Mouse (Mus musculus): ENCODE measurements at regions not wholly inside any gene's neighbourhood (a gene's known extent, or its start where the extent isn't known, plus 50 kb on each side); places are given as distances from the start of the nearest gene placed in this dataset.

DNA sequence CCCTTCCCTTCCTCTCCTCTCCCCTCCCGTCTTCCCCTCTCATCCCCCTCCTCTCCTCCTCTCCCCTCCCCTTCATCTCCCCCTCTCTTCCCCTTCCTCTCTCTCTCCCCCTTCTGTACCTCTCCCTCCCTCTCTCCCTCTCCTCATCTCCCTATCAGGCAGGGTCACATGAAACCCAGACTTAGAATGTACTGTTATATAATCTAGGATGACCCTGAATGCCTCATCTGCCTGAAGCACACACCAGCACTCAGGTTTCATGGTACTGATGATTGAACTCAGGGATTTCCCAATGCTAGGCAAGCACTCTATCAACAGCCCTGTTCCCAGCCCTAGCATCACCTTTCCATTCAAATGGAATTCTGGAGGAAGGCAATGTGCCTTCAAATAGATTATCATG is 264.6 kb upstream of the 1700056E22Rik start:
- no peak for DNase-seq (ENCODE audit: low read depth, low spot score)

DNA sequence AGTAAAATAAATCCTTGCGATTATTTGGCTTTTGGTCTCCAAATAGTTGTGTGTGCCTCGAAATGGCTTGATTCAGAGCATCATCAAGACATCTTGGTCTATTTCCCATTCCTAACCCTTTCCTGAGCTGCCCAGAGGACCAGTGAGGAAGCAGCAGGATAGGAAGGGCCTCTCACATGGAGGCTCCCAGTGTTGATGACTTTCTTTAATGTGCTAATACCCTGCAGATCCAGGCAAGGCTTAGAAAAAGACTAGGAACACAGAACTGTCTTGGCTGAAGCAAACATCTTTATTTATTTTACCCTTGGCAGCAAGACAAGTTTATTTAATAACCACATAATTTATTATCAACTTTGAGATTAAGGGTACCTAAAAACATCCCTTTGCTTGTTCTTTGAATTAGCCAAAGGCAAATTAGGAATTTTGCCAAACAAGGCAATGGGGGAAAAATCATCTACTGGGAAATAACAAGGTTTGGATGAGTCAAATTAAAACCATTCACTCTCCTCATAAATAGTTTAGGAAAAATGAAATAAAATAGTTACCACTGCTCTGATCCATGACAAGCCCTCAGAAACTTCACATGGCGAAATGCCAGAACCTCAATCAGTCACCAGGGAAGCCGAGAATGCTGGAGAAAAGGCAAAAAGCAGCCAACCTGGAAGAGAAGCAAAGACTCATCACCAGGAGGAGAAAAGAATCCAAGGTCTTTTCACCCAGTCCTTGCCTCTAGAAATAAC is 263.1 kb upstream of the 1700056E22Rik start:
- no peak for DNase-seq (ENCODE audit: low read depth, low spot score)

DNA sequence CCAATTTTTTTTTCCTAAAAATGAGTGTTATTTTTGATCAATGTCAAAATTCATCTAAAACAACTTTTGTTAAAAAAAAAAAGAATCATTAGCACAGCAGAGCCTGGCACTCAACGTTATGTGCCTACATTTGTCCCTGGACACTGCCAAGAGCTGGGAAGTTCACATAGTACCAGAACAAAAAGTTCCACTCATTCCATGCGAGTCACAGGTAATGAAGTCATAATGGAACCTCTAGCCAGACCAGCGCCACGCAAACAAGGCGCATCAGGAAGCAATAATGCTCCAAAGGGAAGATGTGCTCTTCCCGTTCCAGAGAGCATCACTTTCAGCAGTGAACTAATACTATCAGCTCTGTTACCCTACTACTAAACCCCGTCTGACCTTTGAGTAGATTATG is 257.0 kb upstream of the 1700056E22Rik start:
- DNase-seq (ENCODE audit: low read depth, low spot score): no peak

DNA sequence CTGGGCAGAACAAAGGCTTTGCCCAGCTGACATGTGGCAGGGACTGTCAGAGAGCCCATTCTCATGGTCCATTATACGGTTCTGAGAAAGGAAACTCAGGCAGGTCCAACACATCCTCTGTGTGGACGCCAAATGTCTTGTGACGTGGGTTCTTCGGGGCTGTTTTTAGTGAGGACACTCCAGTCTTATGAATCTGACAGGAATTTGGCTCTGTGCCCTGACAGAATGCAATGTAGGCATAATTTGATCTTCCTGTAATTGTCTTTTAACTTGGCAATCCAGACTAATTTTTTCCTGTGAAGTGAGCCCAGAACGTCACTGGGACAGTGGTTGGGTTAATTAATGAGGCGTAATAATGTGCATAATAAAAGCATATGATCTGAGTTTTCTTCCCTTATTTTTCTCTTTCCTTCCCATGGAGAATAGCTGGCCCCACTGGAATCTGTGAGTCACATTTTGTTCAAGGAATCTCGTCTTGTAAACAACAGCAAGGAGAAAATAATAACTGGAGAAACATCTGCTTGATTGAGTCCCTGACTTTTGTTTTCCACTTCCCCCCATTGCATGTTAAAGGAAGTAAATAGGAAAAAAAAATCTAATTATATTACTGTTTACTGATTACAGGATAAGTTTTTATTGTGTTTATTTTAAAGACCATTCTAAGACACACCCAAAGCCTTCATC is 255.8 kb upstream of the 1700056E22Rik start:
- no peak for DNase-seq (ENCODE audit: low read depth, low spot score)

DNA sequence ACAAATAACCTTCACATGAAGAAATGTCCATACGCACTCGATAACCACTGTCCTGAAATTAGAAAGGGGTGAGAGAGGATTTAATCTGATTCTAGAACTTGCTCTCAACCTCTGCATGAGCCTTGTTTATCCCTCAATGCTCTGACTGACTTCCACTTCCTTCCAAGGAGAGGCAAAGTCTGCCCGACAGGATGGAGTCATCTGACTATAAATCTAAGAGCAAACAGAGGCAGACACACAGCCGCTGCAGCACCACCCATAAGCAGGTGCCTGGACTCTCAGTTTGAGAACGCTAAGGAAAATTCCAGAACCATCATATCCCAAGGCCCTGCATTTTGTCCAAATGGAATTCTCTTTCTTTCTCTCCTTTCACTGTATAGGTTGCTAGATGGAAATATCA is 247.7 kb upstream of the 1700056E22Rik start:
- no peak for DNase-seq (ENCODE audit: low read depth, low spot score)

DNA sequence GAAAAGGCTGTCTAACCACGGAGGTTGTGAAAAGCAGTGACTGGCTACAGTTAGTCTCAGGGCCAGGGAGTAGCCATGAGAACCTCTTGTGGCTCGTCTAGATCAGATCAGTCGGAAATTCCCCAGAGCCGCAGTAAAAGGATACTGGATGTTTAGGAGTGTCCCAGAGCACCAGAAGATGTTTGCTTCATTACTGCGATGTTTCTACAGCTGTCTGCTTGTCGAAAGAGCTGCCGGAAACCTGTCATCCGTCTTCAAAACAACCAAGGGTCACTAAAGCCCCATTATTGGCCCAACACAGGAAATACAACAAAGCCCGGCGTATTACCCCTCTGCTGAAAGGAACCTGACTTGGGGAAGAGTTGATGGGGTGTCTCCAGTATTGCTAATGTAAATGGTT is 245.2 kb upstream of the 1700056E22Rik start:
- DNase-seq (ENCODE audit: low read depth, low spot score): no peak

DNA sequence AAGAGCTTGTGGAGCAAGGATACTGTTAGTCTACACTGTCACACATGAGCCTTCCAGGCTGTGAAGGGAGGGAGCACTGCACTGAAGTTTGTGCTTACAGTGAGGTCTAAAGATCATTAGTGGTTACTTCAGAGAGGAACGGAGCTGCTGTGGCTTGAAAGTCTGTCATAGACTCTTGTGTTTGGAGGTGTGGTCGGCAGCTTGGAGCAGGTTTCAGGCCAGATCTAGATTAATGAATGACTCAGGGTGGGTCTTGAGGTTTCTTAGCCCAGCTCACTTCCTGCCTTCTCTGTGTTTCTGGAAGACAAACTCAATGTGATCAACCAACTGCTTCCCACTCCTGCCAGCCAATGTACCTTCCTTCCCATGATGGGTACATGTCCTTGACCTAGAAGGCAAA is 242.9 kb upstream of the 1700056E22Rik start:
- DNase-seq (ENCODE audit: low read depth, low spot score): no peak

DNA sequence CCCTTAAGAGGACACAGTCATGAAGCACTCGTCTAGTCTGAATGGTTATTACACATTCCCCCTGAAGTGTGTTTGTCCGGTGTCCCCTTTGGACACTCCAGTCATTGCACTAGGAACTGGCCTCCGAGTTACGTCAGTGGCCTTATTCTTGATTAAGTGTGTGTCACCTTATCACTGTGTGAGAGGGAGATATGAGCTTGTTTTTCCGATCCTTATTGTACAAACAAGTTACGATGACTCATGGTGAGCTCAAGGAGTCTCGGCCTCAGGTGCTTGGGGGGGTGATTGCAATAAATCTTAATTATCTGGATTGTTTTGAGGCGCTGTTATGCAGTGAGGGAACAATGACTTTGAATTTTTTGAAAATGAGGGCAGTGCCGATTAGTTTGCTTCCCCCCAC is 241.8 kb upstream of the 1700056E22Rik start:
- no peak for DNase-seq (ENCODE audit: low read depth, low spot score)

DNA sequence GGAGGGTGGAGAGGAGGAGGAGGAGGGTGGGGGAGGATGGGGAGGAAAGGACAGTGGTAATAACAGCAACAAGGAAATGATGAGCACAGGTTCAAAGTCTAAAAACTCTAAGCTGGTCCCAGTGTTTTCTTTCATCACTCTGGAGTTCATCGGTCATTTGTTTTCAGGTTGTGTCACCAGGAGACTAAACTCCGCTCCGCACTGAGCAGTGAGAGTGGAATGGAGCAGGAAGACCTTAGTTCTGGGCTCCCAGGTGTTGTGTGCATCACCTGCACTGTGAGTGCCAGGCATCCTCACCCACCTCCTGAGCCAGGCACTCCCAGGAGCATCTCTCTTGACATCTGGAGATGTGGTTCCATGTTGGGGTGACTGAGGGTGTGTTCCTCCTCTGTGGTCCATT is 241.3 kb upstream of the 1700056E22Rik start:
- no peak for DNase-seq (ENCODE audit: low read depth, low spot score)

DNA sequence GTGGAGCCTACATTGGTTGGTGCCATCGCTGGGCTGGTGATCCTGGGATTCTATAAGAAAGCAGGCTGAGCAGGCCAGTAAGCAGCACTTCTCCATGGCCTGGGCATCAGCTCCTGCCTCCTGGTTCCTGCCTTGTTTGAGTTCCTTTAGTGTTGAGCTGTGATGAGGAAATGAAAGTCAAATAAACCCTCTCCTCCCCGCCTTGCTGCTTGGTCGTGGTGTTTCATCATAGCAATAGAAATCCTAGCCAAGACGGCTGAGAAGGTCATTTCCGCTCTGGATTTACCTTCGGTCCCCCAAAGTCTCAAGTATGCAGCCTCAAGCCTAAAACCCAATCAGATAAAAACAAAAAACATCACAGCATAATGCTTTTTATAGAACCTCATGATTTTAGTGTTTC is 240.6 kb upstream of the 1700056E22Rik start:
- DNase-seq (ENCODE audit: low read depth, low spot score): no peak

DNA sequence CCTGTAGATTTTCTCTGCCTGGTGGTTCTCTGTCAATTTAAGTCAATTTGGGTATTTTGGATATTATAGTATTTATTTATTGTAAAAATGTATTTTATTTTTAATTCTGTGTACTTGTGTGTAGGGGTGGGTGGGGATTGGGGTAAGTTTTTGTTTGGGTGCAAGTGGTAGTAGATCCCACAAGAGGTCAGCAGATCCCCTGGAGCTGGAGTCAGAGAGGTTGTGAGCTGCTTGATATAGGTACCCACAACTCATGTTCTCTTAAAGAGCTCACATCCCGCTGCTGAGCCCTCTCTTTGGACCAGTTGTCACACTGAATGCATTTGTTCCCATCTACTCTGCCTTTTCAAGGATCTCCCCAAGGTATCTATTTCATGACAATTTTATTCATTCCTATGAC is 239.6 kb upstream of the 1700056E22Rik start:
- no peak for DNase-seq (ENCODE audit: low read depth, low spot score)

DNA sequence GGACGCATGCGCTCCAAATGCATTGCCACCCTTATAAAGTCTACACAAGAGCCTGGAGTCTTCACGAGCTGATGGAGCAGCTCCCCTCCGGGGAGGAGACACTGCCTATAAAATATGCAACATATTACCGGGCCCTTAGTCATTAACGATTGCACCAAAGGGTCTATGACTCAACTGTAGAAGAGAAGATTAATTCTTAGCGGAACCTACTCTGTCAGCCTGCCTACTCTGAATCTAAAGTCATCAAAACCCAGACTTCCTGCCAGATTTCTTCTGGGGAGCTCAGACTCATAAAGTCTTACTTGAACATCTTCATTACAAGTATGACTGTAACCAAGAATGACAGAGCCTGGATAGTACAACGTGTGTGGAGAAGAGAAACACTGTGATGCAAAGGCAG is 237.2 kb upstream of the 1700056E22Rik start:
- DNase-seq (ENCODE audit: low read depth, low spot score): no peak

DNA sequence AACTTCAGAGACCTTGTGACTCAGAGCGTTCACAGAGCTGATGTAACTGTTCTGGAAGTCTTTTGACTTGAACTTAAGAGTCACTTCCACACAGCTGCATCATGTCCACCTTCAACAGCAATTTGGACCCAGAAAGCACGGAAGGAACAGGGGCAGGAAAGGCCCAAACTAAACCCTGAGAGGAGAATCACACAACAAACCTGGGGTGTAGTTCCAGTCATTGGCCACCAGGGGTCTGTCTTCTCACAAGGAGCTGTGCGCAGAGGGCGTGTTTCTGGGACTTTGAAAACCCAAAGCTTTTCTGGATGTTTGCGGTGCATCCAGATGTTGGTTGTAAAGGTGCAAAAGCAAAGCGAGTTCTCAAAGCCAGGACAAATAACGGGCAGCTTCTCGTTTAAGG is 231.9 kb upstream of the 1700056E22Rik start:
- peak; percentile 16 for DNase-seq (ENCODE audit: low read depth, low spot score)

DNA sequence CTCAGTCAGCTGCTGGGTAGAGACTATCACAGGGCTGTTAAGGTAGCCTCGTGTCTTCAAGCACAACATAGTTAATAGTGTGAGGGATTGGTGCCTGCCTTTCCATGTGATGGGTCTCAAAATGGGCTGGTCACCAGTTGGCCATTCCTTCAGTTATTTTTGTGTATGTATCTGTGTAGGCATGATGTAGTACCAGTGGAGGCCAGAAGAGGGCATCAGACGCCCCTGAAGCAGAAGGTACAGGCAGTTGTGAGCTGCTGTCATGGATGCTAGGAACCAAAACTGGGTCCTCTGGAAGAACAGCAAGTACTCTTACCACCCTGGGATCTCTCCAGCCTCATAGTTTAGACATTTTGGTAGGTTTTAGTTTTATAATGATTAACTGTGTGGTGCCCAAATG is 228.9 kb upstream of the 1700056E22Rik start:
- no peak for DNase-seq (ENCODE audit: low read depth, low spot score)

DNA sequence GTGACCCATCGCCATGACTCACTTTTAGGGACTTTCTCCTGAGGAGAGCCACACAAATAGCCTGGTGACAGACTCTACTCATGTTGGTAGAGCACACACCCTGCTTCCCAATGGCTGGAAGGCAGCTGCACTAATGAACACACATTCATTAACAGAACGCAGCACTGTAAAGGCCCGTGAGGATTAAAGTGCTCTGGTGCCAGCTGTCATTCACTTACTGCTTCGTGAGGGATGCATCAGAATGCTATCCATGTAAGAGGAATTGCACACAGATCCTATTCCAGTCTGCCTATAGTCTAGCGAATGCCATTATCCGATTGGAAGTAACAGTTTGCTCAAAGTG is 227.3 kb upstream of the 1700056E22Rik start:
- no peak for DNase-seq (ENCODE audit: low read depth, low spot score)

DNA sequence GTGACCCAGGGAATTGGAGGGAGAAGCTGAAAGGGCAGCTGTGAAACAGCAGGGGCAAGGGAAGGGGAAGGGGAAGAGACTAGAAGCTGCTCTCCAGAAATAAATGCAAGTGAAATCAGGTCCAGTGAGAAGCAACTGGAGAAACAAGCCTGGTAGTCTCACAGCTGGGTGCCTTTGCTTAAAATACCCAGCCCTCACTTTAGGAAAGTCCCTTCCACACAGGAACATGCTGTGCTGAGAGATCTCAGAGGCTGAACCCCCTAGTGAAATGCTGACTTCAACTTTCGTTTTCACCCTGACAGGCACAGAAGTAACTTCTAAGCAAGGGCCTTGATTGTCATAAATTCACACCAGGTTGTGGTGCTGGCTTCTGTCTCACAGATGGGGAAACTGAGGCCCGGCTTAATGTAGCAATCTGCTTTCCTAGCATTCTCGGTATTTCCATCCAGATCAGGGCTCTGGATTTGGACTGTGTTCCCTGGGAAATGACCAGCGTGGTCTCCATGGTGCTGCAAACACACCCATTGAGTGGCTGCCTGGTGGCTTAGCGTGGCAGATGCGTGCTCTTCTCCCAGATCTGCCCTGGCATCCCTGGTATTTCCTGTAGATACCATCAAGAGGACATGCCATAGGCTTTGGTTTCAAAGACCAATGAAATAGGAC is 226.8 kb upstream of the 1700056E22Rik start:
- no peak for DNase-seq (ENCODE audit: low read depth, low spot score)

DNA sequence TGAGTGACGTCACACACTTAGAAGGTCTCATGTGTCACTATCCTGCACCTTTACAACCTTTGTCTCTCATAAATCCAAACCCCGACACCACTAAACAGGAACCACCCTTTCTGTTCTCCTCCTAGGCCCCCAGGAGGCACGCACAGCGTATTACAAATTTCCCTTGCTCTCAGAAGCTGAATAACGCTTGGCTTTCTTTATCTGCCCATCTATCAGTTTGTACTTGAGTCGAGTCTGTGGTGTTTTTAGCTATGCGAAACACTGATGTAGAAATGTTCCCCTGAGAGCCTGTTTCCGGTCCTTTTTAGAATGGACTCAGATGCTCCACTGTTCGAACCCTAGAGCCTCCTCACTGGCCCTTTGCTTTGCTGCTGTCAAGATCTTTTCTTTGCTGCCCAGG is 225.8 kb upstream of the 1700056E22Rik start:
- DNase-seq (ENCODE audit: low read depth, low spot score): no peak

DNA sequence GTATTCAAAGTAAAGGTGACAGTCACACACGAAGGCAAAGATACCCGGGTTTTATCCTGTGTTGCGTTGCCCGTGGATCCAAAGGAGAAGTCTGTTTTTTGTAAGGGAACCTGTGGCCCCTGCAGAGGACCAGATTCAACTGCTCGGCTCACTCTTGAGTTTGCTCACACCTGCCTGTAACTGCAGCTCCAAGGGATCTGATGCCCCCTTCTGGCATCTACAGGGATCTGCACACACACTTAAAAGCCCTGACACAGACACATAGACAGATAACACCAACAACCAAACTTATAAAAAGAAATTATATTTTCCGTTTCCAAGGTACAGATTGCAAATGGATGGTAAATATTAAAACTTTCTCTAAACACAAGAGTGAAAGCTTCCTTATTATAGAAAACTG is 223.3 kb upstream of the 1700056E22Rik start:
- no peak for DNase-seq (ENCODE audit: low read depth, low spot score)

DNA sequence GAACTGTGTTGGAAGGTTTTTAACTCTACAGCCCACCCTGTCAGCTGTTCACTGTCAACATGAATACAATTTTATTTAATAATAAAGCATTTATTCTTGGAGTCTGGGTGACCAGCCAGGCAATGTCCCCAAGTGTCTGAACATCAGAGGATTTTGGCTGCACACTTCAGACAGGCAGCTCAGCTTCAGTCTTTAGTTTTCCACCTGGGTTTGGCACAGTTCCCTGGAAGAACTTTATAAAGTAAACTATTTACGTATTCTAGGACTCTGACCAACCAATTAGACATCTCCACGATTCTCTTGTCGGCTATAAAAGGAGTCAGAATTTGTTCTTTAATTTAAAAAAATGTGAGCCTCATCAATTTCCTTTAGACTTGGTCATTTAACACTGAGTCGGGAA is 220.8 kb upstream of the 1700056E22Rik start:
- DNase-seq (ENCODE audit: low read depth, low spot score): no peak

DNA sequence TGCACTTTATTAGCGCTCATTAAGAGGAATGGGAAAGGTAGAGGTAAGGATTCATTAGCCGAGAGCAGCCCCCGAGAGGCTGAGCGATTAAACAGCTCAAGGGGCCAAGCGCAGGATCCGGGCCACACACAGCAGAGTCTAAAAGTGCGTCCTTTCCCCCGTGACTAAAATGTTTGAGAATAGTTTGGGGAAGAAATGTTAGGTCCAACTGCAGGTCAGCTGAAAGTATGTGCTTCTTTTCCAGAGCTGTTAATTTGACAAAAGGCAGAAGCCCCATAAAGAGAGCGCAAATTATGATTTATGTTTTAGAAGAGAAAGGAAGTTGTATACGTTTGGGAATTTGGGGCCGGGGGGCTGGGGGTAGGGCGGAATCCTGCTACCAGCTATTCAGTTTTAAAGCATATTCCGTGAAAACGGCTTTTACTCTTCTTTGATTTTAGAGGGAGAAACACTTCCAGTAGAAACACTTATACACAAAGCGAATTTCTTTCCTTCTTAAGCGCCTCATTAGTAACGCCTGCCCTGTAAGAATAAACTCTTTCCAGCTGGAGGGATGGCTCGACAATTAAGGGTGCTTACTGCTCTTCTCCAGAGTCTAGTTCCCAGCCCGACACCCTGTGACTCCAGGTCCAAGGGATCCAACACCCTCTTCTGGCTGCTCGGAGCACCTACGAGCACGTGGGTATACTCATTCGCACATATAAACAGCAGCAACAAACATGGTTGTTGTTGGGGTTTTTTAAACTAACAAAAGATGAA is 210.8 kb upstream of the 1700056E22Rik start:
- no peak for DNase-seq (ENCODE audit: low read depth, low spot score)

DNA sequence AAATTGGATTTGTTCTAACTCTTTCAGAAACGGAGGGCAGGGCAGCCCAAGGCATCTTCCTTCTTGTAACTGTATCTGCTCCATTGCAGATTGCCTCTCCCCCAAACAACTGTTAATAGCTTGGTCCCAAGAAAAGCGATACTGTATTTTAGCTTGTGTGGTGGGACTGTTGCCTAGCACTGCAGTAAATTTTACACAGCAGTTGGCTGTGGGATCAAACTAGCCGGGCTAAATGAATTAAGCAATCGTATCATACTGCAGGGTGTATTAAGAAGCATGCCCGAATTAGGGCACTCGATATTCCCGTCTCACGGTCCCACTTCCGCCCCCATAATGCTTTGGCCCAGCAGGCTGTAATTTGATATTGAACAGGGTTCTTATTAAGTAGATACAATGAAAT is 210.2 kb upstream of the 1700056E22Rik start:
- no peak for DNase-seq (ENCODE audit: low read depth, low spot score)

DNA sequence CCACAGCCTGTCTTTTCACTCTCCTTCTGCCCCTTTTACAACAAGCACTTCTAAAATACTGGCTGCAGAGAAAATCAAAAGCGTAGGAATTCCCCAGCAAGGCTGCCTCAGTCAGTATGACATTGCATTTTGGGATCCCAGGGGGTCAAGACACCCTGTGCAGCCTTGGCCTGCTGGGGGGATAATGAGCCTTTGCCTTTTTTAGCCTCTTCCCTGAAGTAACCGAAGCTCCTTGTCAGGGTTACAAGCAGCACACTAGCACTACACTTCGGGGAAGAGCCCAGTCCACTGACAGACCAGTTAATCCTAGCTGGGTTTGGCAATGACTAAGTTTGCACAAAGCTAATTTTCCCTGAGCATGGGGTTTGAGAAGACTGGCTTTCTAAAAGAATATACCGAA is 207.7 kb upstream of the 1700056E22Rik start:
- DNase-seq (ENCODE audit: low read depth, low spot score): no peak

All from retina, adult 2 months (tissue).